Mouse (Mus musculus) heart, embryonic 16.5 days (tissue): ENCODE data around the gene Msi2. TPM values are rescaled to one million over a fixed set of nuclear protein-coding genes. Genes with fewer than 3 reads are reported as not detected.

Source experiments
- ATAC-seq: fragments of 200-750 bp; cut with Nextera tagmentation; replicated peaks from 2 replicates; pipeline ENCODE4 v1.8.0; 2017; ENCODE audit warnings: moderate number of reproducible peaks; ENCODE audit not compliant: insufficient read depth, low FRiP score; ENCODE audit errors: extremely low read depth
- H3K27ac ChIP-seq: fragments of 300-500 bp; sonication (generic); 2 replicates; pipeline ENCODE4 v1.5.1; 2014; ENCODE audit warnings: mild to moderate bottlenecking, low read length, control low read depth, moderate library complexity
- H3K27me3 ChIP-seq: fragments of 300-500 bp; sonication (generic); 2 replicates; pipeline ENCODE4 v1.6.1; 2014; ENCODE audit warnings: low read length, mixed read lengths; ENCODE audit not compliant: control insufficient read depth, insufficient read depth
- H3K36me3 ChIP-seq: fragments of 300-500 bp; sonication (generic); 2 replicates; pipeline ENCODE4 v1.6.1; 2014; ENCODE audit not compliant: control insufficient read depth, insufficient read depth
- H3K4me1 ChIP-seq: fragments of 300-500 bp; sonication (generic); 2 replicates; pipeline ENCODE4 v1.6.1; 2014; ENCODE audit warnings: low read length, mixed read lengths; ENCODE audit not compliant: control insufficient read depth, insufficient read depth
- H3K4me2 ChIP-seq: fragments of 300-500 bp; sonication (generic); 2 replicates; pipeline ENCODE4 v1.6.1; 2014; ENCODE audit warnings: low read depth, mild to moderate bottlenecking, control low read depth, low read length
- H3K4me3 ChIP-seq: fragments of 300-500 bp; sonication (generic); 2 replicates; pipeline ENCODE4 v1.5.1; 2014; ENCODE audit warnings: mild to moderate bottlenecking, control low read depth, low read length
- H3K9ac ChIP-seq: fragments of 300-500 bp; sonication (generic); 2 replicates; pipeline ENCODE4 v1.6.1; 2014; ENCODE audit warnings: low read length, control low read depth
- H3K9me3 ChIP-seq: fragments of 300-500 bp; sonication (generic); replicated peaks from 2 replicates; pipeline ENCODE4 v1.6.1; 2016; ENCODE audit warnings: low read length; ENCODE audit not compliant: control insufficient read depth
- WGBS: fragments of 180-500 bp; shearing (Covaris S2); extraction: QIAGEN DNeasy Blood & Tissue Kit; methylation state at CpG from one replicate; pipeline ENCODE4 v1.1.7; 2014; 5-methylcytosine and 5-hydroxymethylcytosine counted together
- polyA plus RNA-seq: library from polyadenylated mRNA; unstranded; fragments of >200 nt; fragmentation: Nextera tagmentation; extraction: Ambion mirVana; gene quantifications from 2 replicates; pipeline ENCODE4 v1.2.1, GENCODE M21; 2015

The Msi2 gene
- polyA plus RNA-seq, 1 experiment from 2014 or later: 20.6 TPM

GRCm38 (mm10) chr11:88570715-88571202, 147.6 kb downstream of the Msi2 start:
- Histone ChIP-seq H3K4me2 (no peak overlapping the region), H3K27ac (peak overlapping the region; percentile 47), H3K9ac (no peak overlapping the region), H3K9me3 (no peaks in the 10 kb centered on the region), H3K27me3 (no peaks in the 10 kb centered on the region), H3K4me3 (no peak overlapping the region), H3K4me1 (peaks cover 47% of the 10 kb centered on the region), H3K36me3 (peaks cover 3% of the 10 kb centered on the region; the same call in 1 of the 2 replicates)
- WGBS: 31% methylated on average over 6 of the region's 6 CpGs
- peak; percentile 61 for ATAC-seq

DNA sequence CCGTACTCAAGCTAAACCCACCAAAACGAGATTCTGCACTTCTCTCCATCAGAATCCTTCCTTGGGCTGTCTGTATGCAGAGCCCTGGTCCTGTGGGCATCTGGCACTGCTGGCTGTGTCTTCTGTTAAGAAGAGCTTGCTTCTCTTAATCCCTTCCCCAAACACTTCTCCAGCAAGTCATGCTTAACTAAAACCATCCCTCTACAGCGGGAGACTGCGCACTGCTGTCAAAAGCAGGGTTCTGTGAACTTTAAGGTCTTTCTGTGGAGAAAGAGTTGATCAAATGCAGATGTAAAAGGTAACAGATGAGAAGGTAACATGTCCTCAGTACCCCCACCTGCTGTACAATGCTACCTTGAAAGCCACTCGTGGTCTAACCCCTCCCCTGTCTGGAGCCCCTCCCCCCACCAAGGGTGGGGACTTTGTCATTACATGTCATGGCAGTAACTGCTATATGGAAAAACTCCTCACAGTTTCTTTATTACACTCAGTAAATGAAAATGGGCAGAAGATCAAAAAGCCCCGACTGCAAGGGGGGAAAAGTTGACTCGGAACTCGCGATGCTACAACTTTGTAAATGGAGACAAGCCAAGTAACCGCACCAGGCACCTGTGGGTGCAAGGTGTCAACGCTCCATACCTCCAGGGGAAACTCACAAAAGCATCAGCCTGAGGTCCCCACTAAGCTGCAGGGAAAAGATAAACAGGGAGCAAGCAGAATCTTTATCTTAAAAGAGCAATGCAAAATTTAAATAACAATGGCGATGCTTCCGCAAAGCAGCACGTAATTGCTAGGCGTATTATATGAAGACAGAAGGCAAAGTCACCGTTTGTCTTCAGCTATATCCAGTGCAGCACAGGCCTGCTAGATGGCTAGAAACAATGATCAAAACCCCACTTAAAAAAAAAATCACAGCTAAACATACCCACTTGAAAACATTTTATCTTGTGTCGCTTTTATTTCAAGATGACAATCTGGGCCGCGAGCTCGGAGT, 151.4 kb downstream of the Msi2 start:
- Histone ChIP-seq H3K27ac (no peak overlapping the region), H3K9ac (no peak overlapping the region), H3K4me2 (no peak overlapping the region), H3K9me3 (no peaks in the 10 kb centered on the region), H3K27me3 (no peaks in the 10 kb centered on the region), H3K4me1 (peaks cover 37% of the 10 kb centered on the region), H3K4me3 (no peak overlapping the region), H3K36me3 (no peaks in the 10 kb centered on the region)
- no peak for ATAC-seq
- 78% methylated on average over 20 of the region's 20 CpGs for WGBS

- Histone ChIP-seq H3K36me3 (no peaks in the 10 kb centered on the region), H3K4me1 (peaks cover 41% of the 10 kb centered on the region), H3K4me2 (no peak overlapping the region), H3K4me3 (no peak overlapping the region), H3K27me3 (no peaks in the 10 kb centered on the region), H3K9me3 (no peaks in the 10 kb centered on the region), H3K9ac (no peak overlapping the region), H3K27ac (peak overlapping the region; percentile 59; the same call in 1 of the 2 replicates)
- ATAC-seq: no peak
- 69% methylated on average over 7 of the region's 7 CpGs for WGBS
These were observed 153.5 kb downstream of the Msi2 start for GRCm38 (mm10) chr11:88564810-88565209.

GRCm38 (mm10) chr11:88564363-88564762, 153.9 kb downstream of the Msi2 start:
- 61% methylated on average over 5 of the region's 5 CpGs for WGBS
- no peaks in the 10 kb centered on the region for H3K36me3 ChIP-seq
- no peaks in the 10 kb centered on the region for H3K27me3 ChIP-seq
- H3K27ac ChIP-seq: peak overlapping the region; percentile 59
- no peak overlapping the region for H3K4me2 ChIP-seq
- no peak overlapping the region for H3K9ac ChIP-seq
- no peak overlapping the region for H3K4me3 ChIP-seq
- no peak for ATAC-seq
- no peaks in the 10 kb centered on the region for H3K9me3 ChIP-seq
- peaks cover 45% of the 10 kb centered on the region for H3K4me1 ChIP-seq

DNA sequence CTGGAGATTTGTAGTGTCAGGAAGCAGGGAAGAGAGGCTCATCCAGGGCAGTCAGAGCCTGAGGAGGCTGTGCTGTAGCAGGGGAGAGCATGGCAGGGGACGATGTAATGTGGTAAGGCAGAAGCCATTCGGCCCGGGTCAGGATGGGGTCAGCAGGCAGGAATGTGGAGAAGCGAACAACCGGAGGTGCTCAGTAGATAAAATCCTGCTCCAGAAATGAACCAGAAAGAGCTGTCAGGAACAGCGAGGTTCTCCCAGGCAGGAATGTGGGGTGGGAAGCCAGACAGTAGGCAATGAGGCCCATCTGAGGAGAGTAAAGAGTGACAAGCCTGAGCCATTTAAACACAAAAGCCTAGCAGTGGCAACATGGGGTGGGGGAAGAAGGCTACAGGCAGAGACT, 157.1 kb downstream of the Msi2 start:
- Histone ChIP-seq H3K36me3 (no peaks in the 10 kb centered on the region), H3K27me3 (no peaks in the 10 kb centered on the region), H3K9ac (peak overlapping the region; percentile 60), H3K4me1 (peaks cover 67% of the 10 kb centered on the region), H3K4me2 (peak overlapping the region; percentile 32; the same call in 1 of the 2 replicates), H3K4me3 (no peak overlapping the region), H3K27ac (peak overlapping the region; percentile 91), H3K9me3 (no peaks in the 10 kb centered on the region)
- peak; percentile 72 for ATAC-seq
- WGBS: 7% methylated on average over 6 of the region's 6 CpGs

DNA sequence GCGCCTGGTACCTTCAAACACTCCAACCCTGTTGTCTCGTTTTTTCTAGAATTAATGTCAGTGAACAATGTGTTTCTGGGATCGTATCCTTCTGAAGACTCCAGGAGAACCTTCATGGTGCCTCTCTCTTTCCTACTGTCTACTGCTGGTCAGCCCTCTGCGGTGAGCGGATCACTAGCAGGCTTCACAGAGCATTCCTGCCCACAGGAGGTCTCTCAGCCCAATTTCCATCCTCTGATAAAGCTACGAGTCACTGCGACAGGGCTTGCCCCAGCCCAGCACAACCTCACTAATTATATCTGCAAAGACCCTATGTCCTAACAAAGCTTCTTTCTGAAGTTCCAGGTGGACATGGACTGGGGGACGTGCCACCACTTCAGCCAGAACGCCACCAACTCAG, 157.7 kb downstream of the Msi2 start:
- H3K27ac ChIP-seq: peak overlapping the region; percentile 91
- H3K36me3 ChIP-seq: no peaks in the 10 kb centered on the region
- H3K9me3 ChIP-seq: no peaks in the 10 kb centered on the region
- 48% methylated on average over 9 of the region's 9 CpGs for WGBS
- no peak for ATAC-seq
- peak overlapping the region; percentile 32; the same call in 1 of the 2 replicates for H3K4me2 ChIP-seq
- no peaks in the 10 kb centered on the region for H3K27me3 ChIP-seq
- H3K4me1 ChIP-seq: peaks cover 73% of the 10 kb centered on the region
- H3K9ac ChIP-seq: peak overlapping the region; percentile 60
- no peak overlapping the region for H3K4me3 ChIP-seq

- Histone ChIP-seq H3K4me3 (no peak overlapping the region), H3K36me3 (no peaks in the 10 kb centered on the region), H3K27ac (peak overlapping the region; percentile 56), H3K9me3 (no peaks in the 10 kb centered on the region), H3K4me1 (peaks cover 79% of the 10 kb centered on the region), H3K9ac (no peak overlapping the region), H3K27me3 (no peaks in the 10 kb centered on the region), H3K4me2 (no peak overlapping the region)
- no peak for ATAC-seq
- WGBS: 45% methylated on average over 10 of the region's 10 CpGs
These were observed 158.8 kb downstream of the Msi2 start for GRCm38 (mm10) chr11:88559365-88559970.

GRCm38 (mm10) chr11:88558731-88559130, 159.6 kb downstream of the Msi2 start:
- H3K4me1 ChIP-seq: peaks cover 81% of the 10 kb centered on the region
- H3K27me3 ChIP-seq: no peaks in the 10 kb centered on the region
- peak overlapping the region; percentile 56 for H3K27ac ChIP-seq
- no peaks in the 10 kb centered on the region for H3K36me3 ChIP-seq
- H3K9ac ChIP-seq: no peak overlapping the region
- no peak overlapping the region for H3K4me3 ChIP-seq
- H3K9me3 ChIP-seq: no peaks in the 10 kb centered on the region
- H3K4me2 ChIP-seq: no peak overlapping the region
- 67% methylated on average over 4 of the region's 4 CpGs for WGBS
- ATAC-seq: no peak
